Mouse (Mus musculus) small intestine, adult 10 weeks (tissue): ENCODE results near the gene Tmcc1. TPM values are rescaled to one million over a fixed set of nuclear protein-coding genes. Genes with fewer than 3 reads are reported as not detected.

Experiments used
- polyA plus RNA-seq: library from polyadenylated mRNA; stranded (reverse); fragments of 350-450 nt; fragmentation: Illumina TruSeq; extraction: RNeasy Lipid Tissue Mini Kit (QIAGEN cat#74804); gene quantifications from one replicate; pipeline ENCODE4 v1.2.3, GENCODE M21; 2014; ENCODE audit warnings: low replicate concordance

Tmcc1 gene
- polyA plus RNA-seq, result 27.4 TPM

DNA sequence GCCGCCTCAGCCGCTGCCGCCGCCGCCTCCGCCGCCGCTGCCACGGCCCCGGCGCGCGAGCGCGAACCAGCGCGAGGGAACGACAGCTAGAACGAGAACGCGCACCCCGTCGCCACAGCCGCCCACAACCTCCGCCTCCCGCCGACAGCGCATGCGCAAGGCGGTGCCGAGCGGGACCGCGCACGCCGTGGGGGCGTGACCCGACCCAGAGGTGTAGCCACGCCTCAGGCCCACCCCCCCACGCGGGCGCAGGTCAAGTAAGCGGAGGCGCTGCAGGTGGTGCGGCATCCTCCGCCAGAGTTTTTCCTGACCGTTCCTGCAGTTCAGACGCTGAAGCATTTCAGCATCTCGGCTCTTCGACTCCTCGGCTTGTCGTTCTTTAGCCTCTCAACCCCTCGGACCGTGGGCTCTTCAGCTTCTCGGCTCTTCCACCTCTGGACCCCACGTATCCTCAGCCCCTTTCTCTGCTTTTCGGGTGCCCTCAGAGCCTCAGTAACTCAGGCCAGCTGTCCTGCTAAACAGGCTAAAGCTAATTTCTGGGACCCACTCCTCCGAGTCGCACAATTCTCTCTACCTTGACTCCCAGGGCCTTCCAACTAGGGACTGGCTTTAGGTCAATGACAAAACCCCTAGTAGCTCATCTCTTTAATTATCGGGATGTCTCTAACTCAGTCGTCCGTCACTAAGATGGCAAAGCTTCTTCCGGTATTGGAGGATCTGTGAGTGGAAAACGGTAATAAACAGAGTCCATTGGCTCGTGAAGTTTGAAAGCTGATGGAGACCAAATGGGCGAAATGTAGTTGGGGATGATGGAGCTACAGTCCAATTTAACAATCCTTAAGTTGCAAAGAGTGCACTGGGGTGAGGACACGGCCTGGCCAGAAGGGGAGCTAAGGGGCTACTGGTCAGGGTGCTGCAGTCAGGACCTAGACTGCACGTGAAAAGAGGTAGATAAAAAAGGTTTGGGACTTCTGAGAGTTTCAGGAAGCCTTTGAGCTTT, at the start of gene Tmcc1:
TSS of gene Tmcc1 (minus strand) at position 93 of the 1,000 bp plus-strand sequence.

DNA sequence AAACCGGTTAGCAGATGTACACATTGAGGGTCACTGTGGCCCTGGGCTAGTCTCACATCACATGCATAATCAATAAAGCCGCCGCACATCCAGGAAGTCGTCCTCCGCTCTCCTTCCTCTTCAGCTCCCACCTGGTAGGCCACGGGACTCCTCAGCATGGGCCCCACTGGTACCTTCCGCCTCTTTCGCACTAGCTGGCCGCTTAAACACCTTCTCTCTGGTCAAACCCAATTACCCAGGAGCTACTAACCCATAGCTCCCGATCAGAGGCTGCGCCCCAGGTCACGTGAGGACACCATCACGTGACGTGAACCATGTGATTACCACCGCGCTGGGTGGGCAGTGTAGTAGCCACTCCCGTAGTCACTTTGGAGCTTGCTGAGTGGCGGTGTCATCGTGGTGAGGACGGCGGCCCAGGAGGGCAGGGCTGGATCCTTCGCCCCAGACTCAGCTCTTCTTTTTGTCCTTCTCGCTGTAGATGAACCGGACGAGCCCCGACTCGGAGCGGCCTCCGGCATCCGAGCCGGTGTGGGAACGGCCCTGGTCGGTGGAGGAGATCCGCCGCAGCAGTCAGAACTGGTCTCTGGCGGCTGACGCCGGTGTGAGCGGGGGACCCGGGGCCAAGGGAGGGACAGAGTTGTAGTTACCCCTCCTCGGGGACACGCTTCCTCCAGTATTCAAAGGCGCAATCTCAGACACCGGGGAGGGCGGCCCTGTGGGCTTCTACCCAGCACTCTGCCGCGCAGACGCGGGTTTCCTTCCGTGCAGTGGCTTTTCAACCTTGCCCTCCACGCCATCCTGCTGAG, 14.6 kb upstream of the Tmcc1 start, which contains the start of gene Washc2:
TSS of gene Washc2 (plus strand) at position 310 of the 806 bp plus-strand sequence.

GRCm38 (mm10) chr6:115994877-115995520, 198.3 kb downstream of the Tmcc1 start, which contains the start of gene Plxnd1:
TSS of gene Plxnd1 (minus strand) at chr6:115995005.

Other genes with a start within 250 kb of the Tmcc1 start
- not detected for gene H1foo, start 248.5 kb downstream of the Tmcc1 start, polyA plus RNA-seq
- gene Plxnd1, start 198.5 kb downstream of the Tmcc1 start, polyA plus RNA-seq, result 0.19 TPM
- 28.8 TPM for gene Washc2, start 14.6 kb upstream of the Tmcc1 start, polyA plus RNA-seq
- 1.9 TPM for gene Zfand4, start 70.7 kb upstream of the Tmcc1 start, polyA plus RNA-seq
- gene March8, start 144.5 kb upstream of the Tmcc1 start, polyA plus RNA-seq, result 197 TPM